Mouse (Mus musculus) forebrain, embryonic 12.5 days (tissue): Measurements from ENCODE around the gene Jam3. TPM values are rescaled to one million over a fixed set of nuclear protein-coding genes. Genes with fewer than 3 reads are reported as not detected.

ENCODE experiments used
- ATAC-seq: fragments of 200-750 bp; cut with Nextera tagmentation; 2 replicates; pipeline ENCODE4 v1.8.0; 2017; ENCODE audit warnings: moderate TSS enrichment; ENCODE audit not compliant: low FRiP score
- H3K27ac ChIP-seq: fragments of 300-500 bp; sonication (generic); 2 replicates; pipeline ENCODE4 v1.5.1; 2016; ENCODE audit warnings: mild to moderate bottlenecking
- H3K27me3 ChIP-seq: fragments of 300-500 bp; sonication (generic); 2 replicates; pipeline ENCODE4 v1.6.1; 2016; ENCODE audit warnings: mild to moderate bottlenecking
- H3K36me3 ChIP-seq: fragments of 300-500 bp; sonication (generic); replicated peaks from 2 replicates; pipeline ENCODE4 v1.6.1; 2016; ENCODE audit warnings: mild to moderate bottlenecking
- H3K4me1 ChIP-seq: fragments of 300-500 bp; sonication (generic); 2 replicates; pipeline ENCODE4 v1.6.1; 2016
- H3K4me2 ChIP-seq: fragments of 300-500 bp; sonication (generic); 2 replicates; pipeline ENCODE4 v1.6.1; 2016; ENCODE audit warnings: mild to moderate bottlenecking, moderate library complexity
- H3K4me3 ChIP-seq: fragments of 300-500 bp; sonication (generic); replicated peaks from 2 replicates; pipeline ENCODE4 v1.5.1; 2016; ENCODE audit warnings: mild to moderate bottlenecking
- H3K9ac ChIP-seq: fragments of 300-500 bp; sonication (generic); 2 replicates; pipeline ENCODE4 v1.6.1; 2016; ENCODE audit warnings: mild to moderate bottlenecking
- H3K9me3 ChIP-seq: fragments of 300-500 bp; sonication (generic); 2 replicates; pipeline ENCODE4 v1.6.1; 2016
- WGBS: fragments of 180-500 bp; shearing (Covaris S2); methylation state at CpG from one replicate; pipeline ENCODE4 v1.1.7; 2016; 5-methylcytosine and 5-hydroxymethylcytosine counted together
- polyA plus RNA-seq: library from polyadenylated mRNA; unstranded; fragments of >200 nt; fragmentation: Nextera tagmentation; extraction: Ambion mirVana; gene quantifications from 2 replicates; pipeline ENCODE4 v1.2.1, GENCODE M21; 2016

Gene Jam3
- 146 and 155 TPM in 2 replicates for polyA plus RNA-seq

DNA sequence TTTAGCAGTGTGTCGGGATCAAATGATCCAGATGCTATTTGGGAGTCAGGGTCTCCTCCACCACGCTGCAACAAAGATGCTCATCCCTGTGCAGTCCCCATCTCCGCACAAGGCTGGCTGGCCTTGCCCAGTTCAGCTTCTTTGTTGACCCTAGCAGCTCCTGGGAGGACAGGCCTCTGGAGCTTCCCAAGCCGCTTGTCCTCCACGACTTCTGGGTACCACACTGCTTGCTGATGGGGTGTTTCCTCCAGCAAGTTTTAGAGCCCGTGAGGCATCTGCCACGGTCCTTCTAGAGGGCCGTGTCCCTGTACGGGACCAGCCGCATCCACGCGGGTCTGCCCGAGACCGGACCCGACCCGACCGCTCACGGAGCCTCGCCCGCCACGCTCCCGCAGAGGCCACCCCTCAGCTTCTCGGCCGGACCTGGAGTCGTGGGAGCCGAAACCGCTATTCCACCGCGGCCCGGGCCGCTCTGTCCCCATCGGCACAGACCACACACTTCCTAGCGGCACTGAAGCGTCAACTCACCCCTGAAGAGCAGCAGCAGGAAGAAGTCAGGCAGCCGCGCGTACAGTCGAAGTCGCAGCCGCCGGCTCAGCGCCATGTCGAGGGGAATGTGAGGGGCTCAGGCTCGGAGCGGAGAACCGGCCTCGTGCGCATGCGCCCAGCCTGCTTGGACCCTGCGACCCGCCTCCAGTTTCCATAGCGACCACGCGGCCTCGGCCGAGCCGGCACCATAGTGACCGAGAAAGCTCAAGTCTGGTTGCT is at the start of gene Jam3:
Gene Jam3, minus strand, starts transcription at position 659 of the 768 bp plus-strand sequence.
- peak; percentile 99 for ATAC-seq
- Histone ChIP-seq H3K4me1 (peaks cover 51% of the 10 kb centered on the region), H3K4me3 (peak within 1 kb of the TSS; percentile 85), H3K9ac (peak within 1 kb of the TSS; percentile 90), H3K9me3 (no peaks in the 10 kb centered on the region), H3K4me2 (peak within 1 kb of the TSS; percentile 74), H3K27me3 (no peaks in the 10 kb centered on the region), H3K36me3 (0 out of 2 replicates have a peak, but pooled peaks cover 3% of the 10 kb centered on the region), H3K27ac (peak within 1 kb of the TSS; percentile 96)
- WGBS: under 1% methylated on average over 58 of the region's 58 CpGs

DNA sequence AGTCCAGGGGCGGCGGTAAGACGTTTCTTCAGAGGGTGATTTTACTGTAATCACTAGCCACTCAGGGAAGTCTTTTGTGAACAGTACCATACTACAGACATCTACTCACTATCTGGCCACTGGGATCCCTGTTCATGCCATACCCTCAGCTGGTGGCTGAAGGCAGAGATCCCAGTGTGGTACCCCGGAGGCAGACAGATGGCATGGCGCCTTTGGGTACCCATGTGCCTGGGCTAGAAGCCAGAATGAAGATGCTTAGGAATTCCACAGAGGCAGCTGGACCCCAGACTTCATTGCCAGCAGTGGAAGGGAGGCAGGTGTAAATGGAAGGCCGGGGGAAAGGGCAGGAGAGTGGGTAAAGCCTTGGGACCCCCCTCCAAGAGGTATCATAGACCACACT is 49.0 kb upstream of the Jam3 start:
- WGBS: 85% methylated on average over 6 of the region's 6 CpGs
- H3K4me2 ChIP-seq: no peak overlapping the region
- H3K27me3 ChIP-seq: peaks cover 48% of the 10 kb centered on the region
- ATAC-seq: no peak
- no peaks in the 10 kb centered on the region for H3K9me3 ChIP-seq
- no peak overlapping the region for H3K9ac ChIP-seq
- H3K27ac ChIP-seq: peak overlapping the region; percentile 75; the same call in 1 of the 2 replicates
- H3K36me3 ChIP-seq: no peaks in the 10 kb centered on the region
- peaks cover 27% of the 10 kb centered on the region for H3K4me1 ChIP-seq
- H3K4me3 ChIP-seq: no peak overlapping the region

DNA sequence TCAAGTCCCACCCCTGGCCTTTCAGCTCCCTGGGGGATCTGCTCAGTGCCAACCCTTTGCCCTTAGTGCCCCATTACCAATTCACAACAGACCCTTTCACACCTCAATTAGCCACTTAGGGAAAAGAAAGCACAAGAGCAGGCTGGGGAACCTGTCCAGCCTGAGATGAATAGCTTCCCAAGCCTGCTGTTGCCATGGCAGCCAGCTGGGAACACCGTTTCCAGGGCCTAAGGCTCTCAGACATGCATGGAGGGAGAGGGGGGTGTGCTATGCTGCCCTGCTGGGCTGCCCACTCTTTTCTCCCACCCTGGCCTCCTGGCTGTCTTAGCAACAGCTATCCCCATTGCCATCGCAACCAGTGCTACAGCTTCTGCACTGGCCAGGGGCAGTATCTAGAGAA is 47.9 kb upstream of the Jam3 start:
- H3K4me3 ChIP-seq: no peak overlapping the region
- peak; percentile 99 for ATAC-seq
- H3K27me3 ChIP-seq: peaks cover 51% of the 10 kb centered on the region

DNA sequence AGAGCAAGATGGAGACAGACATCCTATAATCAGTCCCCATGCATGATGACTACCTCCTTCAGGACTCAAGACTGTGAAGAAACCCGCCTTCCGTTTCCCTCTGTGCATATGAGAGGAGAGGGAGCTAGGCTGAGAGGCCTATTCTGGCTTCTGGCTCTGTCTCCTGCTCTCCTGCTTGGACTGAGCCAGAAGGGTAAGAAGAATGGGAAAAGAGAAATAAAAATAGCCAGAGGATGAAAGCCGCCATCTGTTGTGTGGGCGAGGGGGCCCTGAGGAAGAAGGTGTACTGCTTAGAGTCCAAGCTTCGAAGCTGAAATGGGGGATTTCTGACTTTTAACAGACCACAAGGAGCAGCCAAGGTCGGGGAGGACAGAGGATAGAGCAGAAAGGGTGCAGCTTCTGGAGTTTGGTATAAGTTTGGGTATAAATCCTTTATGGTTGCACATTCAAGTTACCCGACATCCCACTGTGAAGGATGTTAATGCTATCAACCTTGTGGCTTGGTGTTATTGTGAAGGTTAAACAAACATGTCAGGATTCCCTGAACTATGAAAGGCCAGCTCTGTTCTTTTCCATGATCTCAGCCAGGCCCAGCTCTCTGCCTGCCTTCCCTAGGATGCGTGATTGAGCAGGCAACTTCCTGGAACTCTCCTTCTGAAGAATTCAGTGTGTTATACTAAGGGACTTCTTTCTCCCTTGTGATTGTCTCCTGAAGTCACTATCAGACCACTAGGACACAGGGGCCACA is 46.4 kb upstream of the Jam3 start:
- Histone ChIP-seq H3K27ac (no peak overlapping the region), H3K4me3 (no peak overlapping the region), H3K9me3 (no peaks in the 10 kb centered on the region), H3K27me3 (peaks cover 42% of the 10 kb centered on the region), H3K4me1 (peaks cover 27% of the 10 kb centered on the region), H3K9ac (no peak overlapping the region), H3K4me2 (no peak overlapping the region), H3K36me3 (no peaks in the 10 kb centered on the region)
- ATAC-seq: no peak
- 82% methylated on average over 8 of the region's 8 CpGs for WGBS

More for the DNA sequence above, 47.9 kb upstream of the Jam3 start:
- peaks cover 27% of the 10 kb centered on the region for H3K4me1 ChIP-seq
- H3K36me3 ChIP-seq: no peaks in the 10 kb centered on the region
- H3K9me3 ChIP-seq: no peaks in the 10 kb centered on the region
- 0% methylated on average over 2 of the region's 2 CpGs for WGBS
- H3K27ac ChIP-seq: peak overlapping the region; percentile 75
- H3K4me2 ChIP-seq: peak overlapping the region; percentile 30; the same call in 1 of the 2 replicates
- no peak overlapping the region for H3K9ac ChIP-seq

DNA sequence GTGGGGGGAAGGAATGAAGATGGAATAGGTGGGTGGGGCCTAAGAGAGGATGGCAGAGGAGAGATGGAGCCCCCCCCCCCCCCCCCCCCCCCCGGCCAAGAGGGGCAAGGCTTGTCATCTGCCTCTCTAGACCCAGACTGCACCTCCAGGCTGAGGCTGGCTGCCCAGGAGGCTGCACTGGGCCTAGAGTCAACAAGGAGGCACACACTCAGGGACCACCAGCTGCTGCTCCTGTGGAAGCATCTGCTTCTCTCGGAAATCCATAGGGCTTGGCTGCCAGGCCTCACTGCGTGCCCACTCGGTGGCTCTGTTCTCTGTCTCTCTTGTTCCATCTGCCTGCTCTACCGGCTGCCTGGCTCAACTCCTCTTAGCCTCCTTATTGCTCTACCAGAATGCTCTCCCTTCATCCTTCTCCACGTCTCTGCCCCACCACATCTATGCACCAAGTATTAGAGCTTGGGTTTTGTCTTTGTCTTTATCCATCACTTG is 38.4 kb upstream of the Jam3 start:
- no peak overlapping the region for H3K9ac ChIP-seq
- H3K36me3 ChIP-seq: no peaks in the 10 kb centered on the region
- no peak overlapping the region for H3K27ac ChIP-seq
- H3K4me2 ChIP-seq: no peak overlapping the region
- no peaks in the 10 kb centered on the region for H3K9me3 ChIP-seq
- H3K27me3 ChIP-seq: peaks cover 8% of the 10 kb centered on the region
- WGBS: 78% methylated on average over 5 of the region's 6 CpGs
- no peak overlapping the region for H3K4me3 ChIP-seq
- no peak for ATAC-seq
- peaks cover 31% of the 10 kb centered on the region for H3K4me1 ChIP-seq

DNA sequence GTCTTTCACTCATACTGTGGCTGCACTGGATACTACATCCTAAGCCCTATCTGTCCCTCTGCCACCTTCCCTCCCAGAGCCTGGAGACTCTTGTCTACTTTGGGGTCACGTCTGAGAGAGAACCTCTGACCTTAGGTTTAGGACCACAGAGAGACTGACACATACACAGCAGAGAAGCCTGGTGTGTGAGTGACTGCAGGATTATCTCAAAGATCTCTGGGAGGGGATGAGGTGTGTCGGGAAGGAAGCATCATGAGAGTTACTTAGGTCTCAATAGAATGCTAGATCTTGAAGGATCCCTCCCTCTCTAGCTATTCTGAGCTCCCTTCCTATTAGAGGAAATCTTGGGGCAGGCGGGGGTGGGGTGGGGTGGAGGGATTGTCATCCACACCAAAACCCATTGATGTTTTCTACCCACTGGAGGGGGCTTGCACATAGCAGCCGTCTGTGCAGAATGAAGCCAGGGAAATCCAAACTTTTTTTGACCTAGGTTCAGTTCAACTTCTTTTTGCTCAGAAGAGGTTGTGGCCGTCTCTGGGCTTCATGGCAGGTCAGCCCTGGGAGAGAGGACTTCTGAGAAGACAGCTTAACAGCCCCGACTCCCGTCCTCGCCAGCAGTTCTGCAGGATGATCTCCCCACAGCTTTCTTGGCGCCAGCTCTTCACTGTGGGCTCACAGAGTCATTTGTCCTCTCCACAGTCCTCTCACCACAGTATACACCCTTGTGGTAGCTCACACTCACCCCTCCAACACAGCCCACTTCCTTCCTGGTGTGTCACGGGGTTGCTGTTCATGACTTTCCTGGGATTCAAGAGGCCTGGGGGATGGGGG is 37.8 kb upstream of the Jam3 start:
- 64% methylated on average over 10 of the region's 10 CpGs for WGBS

DNA sequence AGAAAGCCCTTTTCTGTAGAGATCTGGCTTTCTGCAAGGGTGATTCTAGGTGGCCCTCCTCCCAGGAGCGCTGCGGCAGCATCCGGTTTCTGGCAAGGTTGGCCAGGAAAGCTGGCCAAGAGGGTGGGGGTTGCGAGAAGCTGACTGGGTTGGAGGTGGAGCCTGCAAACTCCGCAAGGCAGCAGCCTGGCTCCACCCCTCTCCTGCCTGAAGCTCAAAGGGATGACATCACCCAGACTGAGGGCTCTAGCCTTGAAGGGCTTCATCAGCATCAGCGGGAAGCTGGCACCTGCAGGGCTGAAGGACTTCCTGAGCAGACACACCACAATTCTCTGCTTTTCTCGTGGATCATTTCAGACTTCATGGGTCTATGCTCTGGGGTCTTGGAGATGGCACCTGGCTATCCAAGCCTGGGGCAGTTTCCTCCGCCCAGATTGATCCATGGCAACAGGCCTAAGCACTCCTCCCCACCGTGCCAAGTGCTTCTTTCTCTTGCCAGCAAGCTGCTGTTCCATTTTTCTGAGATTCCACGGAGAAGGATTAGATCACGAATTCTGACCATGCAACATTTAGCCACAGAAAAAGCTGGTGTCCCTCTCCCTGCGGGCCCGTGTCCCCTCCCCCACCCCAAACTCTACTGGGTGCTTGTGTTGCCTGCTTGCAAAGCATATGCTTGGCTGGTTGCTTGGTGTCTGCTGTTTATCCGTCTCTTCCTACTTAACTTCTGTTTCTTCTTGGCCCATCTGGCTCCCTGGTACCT is 37.0 kb upstream of the Jam3 start:
- ATAC-seq: peak; percentile 96
- H3K27ac ChIP-seq: peak overlapping the region; percentile 73
- H3K36me3 ChIP-seq: no peaks in the 10 kb centered on the region
- H3K4me1 ChIP-seq: peaks cover 31% of the 10 kb centered on the region
- 6% methylated on average over 14 of the region's 14 CpGs for WGBS
- H3K9ac ChIP-seq: peak overlapping the region; percentile 27; the same call in 1 of the 2 replicates
- H3K9me3 ChIP-seq: no peaks in the 10 kb centered on the region
- peak overlapping the region; percentile 54 for H3K4me2 ChIP-seq
- 0 out of 2 replicates have a peak, but pooled peaks cover 7% of the 10 kb centered on the region for H3K27me3 ChIP-seq
- H3K4me3 ChIP-seq: peak overlapping the region; percentile 21

More for the DNA sequence above, 37.8 kb upstream of the Jam3 start:
- H3K36me3 ChIP-seq: no peaks in the 10 kb centered on the region
- 0 out of 2 replicates have a peak, but pooled peaks have one; percentile 2 for ATAC-seq
- H3K27me3 ChIP-seq: 0 out of 2 replicates have a peak, but pooled peaks cover 7% of the 10 kb centered on the region
- H3K4me3 ChIP-seq: no peak overlapping the region
- no peaks in the 10 kb centered on the region for H3K9me3 ChIP-seq
- 0 out of 2 replicates have a peak overlapping the region, but pooled peaks have one; percentile 27 for H3K9ac ChIP-seq
- H3K27ac ChIP-seq: peak overlapping the region; percentile 73
- peak overlapping the region; percentile 54; the same call in 1 of the 2 replicates for H3K4me2 ChIP-seq
- H3K4me1 ChIP-seq: peaks cover 31% of the 10 kb centered on the region

DNA sequence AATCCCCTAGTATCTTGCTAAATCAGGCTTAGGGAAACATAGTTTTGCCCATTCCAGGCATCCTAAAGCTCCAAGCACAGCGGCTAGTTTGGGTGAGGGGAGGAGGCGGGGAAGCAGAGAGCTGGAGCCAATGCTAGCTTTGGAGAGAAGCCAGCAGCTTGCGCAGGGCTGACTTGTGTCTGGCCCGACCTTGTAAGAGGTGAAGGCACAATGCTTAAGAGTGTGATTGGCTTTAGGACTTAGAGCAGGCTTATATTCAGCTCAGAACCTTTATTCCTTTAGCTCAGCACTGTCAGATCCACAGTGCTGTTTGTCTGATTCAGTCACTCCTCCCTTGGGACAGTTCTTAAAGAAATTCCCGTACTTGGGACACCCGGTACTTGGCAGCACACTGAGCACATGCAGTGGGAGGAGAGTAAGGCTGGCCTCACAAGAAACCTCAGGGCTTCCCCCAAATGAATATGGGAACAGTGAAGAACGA is 36.3 kb upstream of the Jam3 start:
- 4% methylated on average over 7 of the region's 7 CpGs for WGBS
- H3K9ac ChIP-seq: peak overlapping the region; percentile 27; the same call in 1 of the 2 replicates

DNA sequence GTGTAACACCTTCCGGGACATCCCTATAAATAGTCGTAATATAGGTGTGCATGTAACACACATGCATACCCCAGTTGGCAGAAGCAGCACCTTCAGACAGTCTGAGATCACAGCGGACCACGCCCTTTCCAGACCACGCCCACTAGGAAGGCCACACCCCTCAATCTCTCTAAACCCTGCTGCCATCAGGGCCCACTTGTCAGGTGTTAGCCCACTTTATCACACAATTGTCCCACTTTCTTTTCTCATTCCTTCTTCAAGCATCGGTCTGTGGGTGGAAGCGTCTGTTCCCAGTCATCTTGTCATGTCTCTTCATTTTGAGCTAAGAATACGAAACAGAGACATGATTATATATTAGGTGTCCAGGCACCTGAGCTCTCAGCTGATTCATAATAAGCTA is 35.2 kb upstream of the Jam3 start:
- Histone ChIP-seq H3K9ac (no peak overlapping the region), H3K4me2 (no peak overlapping the region), H3K4me3 (no peak overlapping the region), H3K4me1 (peaks cover 31% of the 10 kb centered on the region), H3K36me3 (no peaks in the 10 kb centered on the region), H3K27me3 (peaks cover 12% of the 10 kb centered on the region; the same call in 1 of the 2 replicates), H3K9me3 (no peaks in the 10 kb centered on the region), H3K27ac (no peak overlapping the region)
- WGBS: 82% methylated on average over 8 of the region's 8 CpGs
- ATAC-seq: no peak

More for the DNA sequence above, 36.3 kb upstream of the Jam3 start:
- Histone ChIP-seq H3K27ac (peak overlapping the region; percentile 68), H3K36me3 (no peaks in the 10 kb centered on the region), H3K4me3 (peak overlapping the region; percentile 21), H3K4me2 (peak overlapping the region; percentile 54), H3K4me1 (peaks cover 31% of the 10 kb centered on the region), H3K9me3 (no peaks in the 10 kb centered on the region), H3K27me3 (0 out of 2 replicates have a peak, but pooled peaks cover 10% of the 10 kb centered on the region)
- ATAC-seq: peak; percentile 59

DNA sequence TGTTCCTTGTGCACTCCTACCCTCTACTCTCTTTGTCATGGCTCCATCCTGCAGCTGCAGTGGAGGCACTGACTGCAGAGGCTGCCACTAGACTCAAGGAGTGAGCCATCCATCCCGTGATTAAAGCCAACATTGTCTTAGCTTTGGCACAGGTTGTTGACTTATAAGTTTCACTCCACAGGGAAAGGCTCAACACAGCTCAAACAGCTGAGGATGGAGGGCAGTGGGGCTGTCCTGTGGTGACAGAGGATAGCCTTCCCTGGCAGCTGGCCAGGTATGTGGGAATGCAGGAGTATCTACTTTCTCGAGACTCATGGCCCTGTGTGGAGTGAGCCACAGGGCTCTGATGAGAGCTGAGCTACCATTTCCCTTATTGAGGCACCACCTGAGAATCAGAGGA is 34.1 kb upstream of the Jam3 start:
- 75% methylated on average over 2 of the region's 2 CpGs for WGBS
- ATAC-seq: no peak
- H3K9me3 ChIP-seq: no peaks in the 10 kb centered on the region

More for the DNA sequence above, 34.1 kb upstream of the Jam3 start:
- H3K4me1 ChIP-seq: peaks cover 31% of the 10 kb centered on the region
- H3K36me3 ChIP-seq: no peaks in the 10 kb centered on the region
- H3K27me3 ChIP-seq: peaks cover 12% of the 10 kb centered on the region; the same call in 1 of the 2 replicates
- no peak overlapping the region for H3K4me3 ChIP-seq
- no peak overlapping the region for H3K27ac ChIP-seq
- no peak overlapping the region for H3K4me2 ChIP-seq
- H3K9ac ChIP-seq: no peak overlapping the region
